Mouse (Mus musculus) liver, embryonic 15.5 days (tissue): ENCODE data around the gene Brsk1. TPM values are rescaled to one million over a fixed set of nuclear protein-coding genes. Genes with fewer than 3 reads are reported as not detected.

ENCODE experiments used
- ATAC-seq: fragments of 200-750 bp; cut with Nextera tagmentation; 2 replicates; pipeline ENCODE4 v1.8.0; 2017; ENCODE audit warnings: moderate number of reproducible peaks, mild to moderate bottlenecking, moderate library complexity; ENCODE audit not compliant: insufficient read depth
- H3K27ac ChIP-seq: fragments of 300-500 bp; sonication (generic); replicated peaks from 2 replicates; pipeline ENCODE4 v1.5.1; 2015; ENCODE audit warnings: mild to moderate bottlenecking, inconsistent platforms
- H3K27me3 ChIP-seq: fragments of 300-500 bp; sonication (generic); 2 replicates; pipeline ENCODE4 v1.6.1; 2015; ENCODE audit warnings: mild to moderate bottlenecking, inconsistent platforms
- H3K36me3 ChIP-seq: fragments of 300-500 bp; sonication (generic); replicated peaks from 2 replicates; pipeline ENCODE4 v1.6.1; 2015; ENCODE audit warnings: moderate library complexity, mild to moderate bottlenecking, inconsistent platforms
- H3K4me1 ChIP-seq: fragments of 300-500 bp; sonication (generic); replicated peaks from 2 replicates; pipeline ENCODE4 v1.6.1; 2015; ENCODE audit warnings: inconsistent platforms
- H3K4me2 ChIP-seq: fragments of 300-500 bp; sonication (generic); 2 replicates; pipeline ENCODE4 v1.6.1; 2015; ENCODE audit warnings: moderate library complexity, mild to moderate bottlenecking, inconsistent platforms
- H3K4me3 ChIP-seq: fragments of 300-500 bp; sonication (generic); replicated peaks from 2 replicates; pipeline ENCODE4 v1.5.1; 2015; ENCODE audit warnings: mild to moderate bottlenecking, inconsistent platforms
- H3K9ac ChIP-seq: fragments of 300-500 bp; sonication (generic); 2 replicates; pipeline ENCODE4 v1.6.1; 2015; ENCODE audit warnings: moderate library complexity, mild to moderate bottlenecking, inconsistent platforms
- H3K9me3 ChIP-seq: fragments of 300-500 bp; sonication (generic); replicated peaks from 2 replicates; pipeline ENCODE4 v1.6.1; 2016; ENCODE audit warnings: inconsistent platforms
- WGBS: fragments of 180-500 bp; shearing (Covaris S2); methylation state at CpG from one replicate; pipeline ENCODE4 v1.1.7; 2015; ENCODE audit warnings: mixed read lengths; ENCODE audit not compliant: insufficient replicate concordance; 5-methylcytosine and 5-hydroxymethylcytosine counted together
- polyA plus RNA-seq: library from polyadenylated mRNA; unstranded; fragments of >200 nt; fragmentation: Nextera tagmentation; extraction: Ambion mirVana; gene quantifications from 2 replicates; pipeline ENCODE4 v1.2.1, GENCODE M21; 2015

Gene Brsk1
- polyA plus RNA-seq, 1 experiment from 2014 or later, result 0.12 TPM

GRCm38 (mm10) chr7:4669156-4669555 lies 21.2 kb upstream of the Brsk1 start:
- peaks cover 54% of the 10 kb centered on the region for H3K36me3 ChIP-seq
- 86% methylated on average over 9 of the region's 9 CpGs for WGBS
- H3K4me3 ChIP-seq, result no peak overlapping the region

GRCm38 (mm10) chr7:4670655-4671255 lies 19.6 kb upstream of the Brsk1 start:
- Histone ChIP-seq H3K4me1 (peaks cover 44% of the 10 kb centered on the region), H3K4me3 (no peak overlapping the region), H3K9ac (peak overlapping the region; percentile 22; the same call in 1 of the 2 replicates), H3K36me3 (peaks cover 57% of the 10 kb centered on the region), H3K9me3 (no peaks in the 10 kb centered on the region), H3K27me3 (no peaks in the 10 kb centered on the region), H3K27ac (peak overlapping the region; percentile 79), H3K4me2 (peak overlapping the region; percentile 50)
- WGBS, result 29% methylated on average over 8 of the region's 8 CpGs
- ATAC-seq, result peak; percentile 98

More at GRCm38 (mm10) chr7:4669156-4669555, 21.2 kb upstream of the Brsk1 start:
- Histone ChIP-seq H3K27ac (0 out of 2 replicates have a peak overlapping the region, but pooled peaks have one; percentile 6), H3K9me3 (no peaks in the 10 kb centered on the region), H3K27me3 (no peaks in the 10 kb centered on the region), H3K9ac (no peak overlapping the region), H3K4me2 (no peak overlapping the region), H3K4me1 (peaks cover 37% of the 10 kb centered on the region)
- ATAC-seq, result no peak

- no peak for ATAC-seq
- no peak overlapping the region for H3K9ac ChIP-seq
- H3K9me3 ChIP-seq, result no peaks in the 10 kb centered on the region
- peaks cover 59% of the 10 kb centered on the region for H3K36me3 ChIP-seq
- H3K4me3 ChIP-seq, result no peak overlapping the region
- H3K4me1 ChIP-seq, result peaks cover 49% of the 10 kb centered on the region
- no peaks in the 10 kb centered on the region for H3K27me3 ChIP-seq
- no peak overlapping the region for H3K4me2 ChIP-seq
- 71% methylated on average over 4 of the region's 4 CpGs for WGBS
- peak overlapping the region; percentile 79 for H3K27ac ChIP-seq
Observed at GRCm38 (mm10) chr7:4671956-4672355, 18.4 kb upstream of the Brsk1 start.

- Histone ChIP-seq H3K4me3 (no peak overlapping the region), H3K9ac (no peak overlapping the region), H3K27ac (0 out of 2 replicates have a peak overlapping the region, but pooled peaks have one; percentile 4), H3K9me3 (no peaks in the 10 kb centered on the region), H3K36me3 (peaks cover 49% of the 10 kb centered on the region), H3K27me3 (no peaks in the 10 kb centered on the region), H3K4me1 (peaks cover 41% of the 10 kb centered on the region), H3K4me2 (no peak overlapping the region)
- ATAC-seq, result no peak
- 63% methylated on average over 12 of the region's 12 CpGs for WGBS
Observed at GRCm38 (mm10) chr7:4674114-4674731, 16.2 kb upstream of the Brsk1 start.

GRCm38 (mm10) chr7:4675200-4675599 lies 15.2 kb upstream of the Brsk1 start:
- H3K27me3 ChIP-seq, result no peaks in the 10 kb centered on the region
- H3K4me2 ChIP-seq, result no peak overlapping the region
- 74% methylated on average over 7 of the region's 7 CpGs for WGBS
- no peak for ATAC-seq
- peaks cover 51% of the 10 kb centered on the region for H3K36me3 ChIP-seq
- no peak overlapping the region; the same call in 1 of the 2 replicates for H3K27ac ChIP-seq
- no peak overlapping the region for H3K9ac ChIP-seq
- peaks cover 35% of the 10 kb centered on the region for H3K4me1 ChIP-seq
- no peak overlapping the region for H3K4me3 ChIP-seq
- H3K9me3 ChIP-seq, result no peaks in the 10 kb centered on the region

- Histone ChIP-seq H3K9me3 (no peaks in the 10 kb centered on the region), H3K27me3 (no peaks in the 10 kb centered on the region), H3K4me2 (no peak overlapping the region), H3K4me3 (no peak overlapping the region), H3K9ac (no peak overlapping the region), H3K4me1 (peaks cover 27% of the 10 kb centered on the region), H3K36me3 (peaks cover 24% of the 10 kb centered on the region), H3K27ac (no peak overlapping the region)
- 56% methylated on average over 5 of the region's 5 CpGs for WGBS
- no peak for ATAC-seq
Observed at GRCm38 (mm10) chr7:4683307-4683706, 7.1 kb upstream of the Brsk1 start.

GRCm38 (mm10) chr7:4684203-4684602 lies 6.2 kb upstream of the Brsk1 start:
- peak overlapping the region; percentile 80 for H3K27ac ChIP-seq
- H3K9me3 ChIP-seq, result no peaks in the 10 kb centered on the region
- peak overlapping the region; percentile 92 for H3K4me2 ChIP-seq
- H3K4me1 ChIP-seq, result peaks cover 27% of the 10 kb centered on the region
- H3K27me3 ChIP-seq, result peaks cover 7% of the 10 kb centered on the region; the same call in 1 of the 2 replicates
- peak overlapping the region; percentile 58 for H3K9ac ChIP-seq
- peaks cover 23% of the 10 kb centered on the region for H3K36me3 ChIP-seq
- peak overlapping the region; percentile 87 for H3K4me3 ChIP-seq
- no peak for ATAC-seq
- 3% methylated on average over 13 of the region's 13 CpGs for WGBS

GRCm38 (mm10) chr7:4684632-4685417 lies 5.6 kb upstream of the Brsk1 start, which contains the start of gene Hspbp1:
Hspbp1 (minus strand) TSS chr7:4685068.
- Histone ChIP-seq H3K9ac (peak within 1 kb of the TSS; percentile 58), H3K27ac (peak within 1 kb of the TSS; percentile 80), H3K36me3 (peaks cover 19% of the 10 kb centered on the region), H3K27me3 (peaks cover 13% of the 10 kb centered on the region), H3K4me1 (peaks cover 27% of the 10 kb centered on the region), H3K4me3 (peak within 1 kb of the TSS; percentile 87), H3K4me2 (peak within 1 kb of the TSS; percentile 92), H3K9me3 (no peaks in the 10 kb centered on the region)
- WGBS, result under 1% methylated on average over 32 of the region's 32 CpGs
- ATAC-seq, result peak; percentile 97

GRCm38 (mm10) chr7:4690951-4691653 lies 698 bp downstream of the Brsk1 start:
- Histone ChIP-seq H3K36me3 (no peaks in the 10 kb centered on the region), H3K27me3 (peaks cover 42% of the 10 kb centered on the region), H3K4me1 (peaks cover 7% of the 10 kb centered on the region; the same call in 1 of the 2 replicates), H3K9ac (peak overlapping the region; percentile 27; the same call in 1 of the 2 replicates), H3K27ac (no peak overlapping the region), H3K4me2 (peak overlapping the region; percentile 64), H3K9me3 (no peaks in the 10 kb centered on the region), H3K4me3 (peak overlapping the region; percentile 45)
- no peak for ATAC-seq
- 26% methylated on average over 25 of the region's 35 CpGs for WGBS

- no peak overlapping the region for H3K4me3 ChIP-seq
- no peaks in the 10 kb centered on the region for H3K36me3 ChIP-seq
- H3K9ac ChIP-seq, result no peak overlapping the region
- no peak for ATAC-seq
- H3K9me3 ChIP-seq, result no peaks in the 10 kb centered on the region
- peaks cover 7% of the 10 kb centered on the region; the same call in 1 of the 2 replicates for H3K4me1 ChIP-seq
- H3K27ac ChIP-seq, result no peak overlapping the region
- H3K4me2 ChIP-seq, result no peak overlapping the region
- 71% methylated on average over 6 of the region's 6 CpGs for WGBS
- peaks cover 42% of the 10 kb centered on the region for H3K27me3 ChIP-seq
Observed at GRCm38 (mm10) chr7:4693004-4693403, 2.6 kb downstream of the Brsk1 start.
